Mouse (Mus musculus) liver, postnatal 0 days (tissue): ENCODE measurements at regions not wholly inside any gene's neighbourhood (a gene's known extent, or its start where the extent isn't known, plus 50 kb on each side); places are given as distances from the start of the nearest gene placed in this dataset.

Experiments used
- CTCF ChIP-seq: sonication (generic); IDR thresholded peaks from 2 replicates; pipeline ENCODE4 v1.5.1; 2016; ENCODE audit warnings: antibody characterized with exemption, low read depth
- EP300 ChIP-seq: IDR thresholded peaks from 2 replicates; pipeline ENCODE4 v1.6.1; 2016; ENCODE audit warnings: antibody characterized with exemption, low read depth, mild to moderate bottlenecking

DNA sequence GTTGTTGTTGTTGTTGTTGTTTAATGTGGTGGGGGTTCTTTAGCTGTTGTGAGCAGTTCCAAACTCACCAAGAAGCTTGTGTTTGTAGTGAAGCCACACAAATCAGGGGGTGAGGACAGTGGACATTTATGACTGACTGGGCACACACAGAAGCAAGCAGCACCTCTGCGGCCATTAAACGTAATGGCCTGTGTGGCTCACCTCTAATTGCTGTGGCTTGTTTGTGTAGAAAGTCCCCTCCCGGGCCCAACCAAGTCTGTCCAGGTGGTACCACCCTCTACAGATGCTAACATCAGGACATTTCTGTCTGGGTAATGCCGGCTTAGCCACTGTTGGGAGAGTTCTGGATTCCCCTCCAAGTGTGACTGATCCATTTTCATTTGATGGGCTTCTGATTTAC is 56.1 kb upstream of the Stx16 start:
- TF ChIP-seq CTCF (no peak), EP300 (no peak)
